Mouse (Mus musculus) kidney, embryonic 15.5 days (tissue): ENCODE measurements around the gene Gpr68. TPM values are rescaled to one million over a fixed set of nuclear protein-coding genes. Genes with fewer than 3 reads are reported as not detected.

ENCODE experiments used
- ATAC-seq: fragments of 200-750 bp; cut with Nextera tagmentation; replicated peaks from 2 replicates; pipeline ENCODE4 v1.8.0; 2017; ENCODE audit warnings: moderate TSS enrichment; ENCODE audit not compliant: low FRiP score
- H3K27ac ChIP-seq: fragments of 300-500 bp; sonication (generic); 2 replicates; pipeline ENCODE4 v1.5.1; 2015; ENCODE audit warnings: mild to moderate bottlenecking, inconsistent platforms
- H3K27me3 ChIP-seq: fragments of 300-500 bp; sonication (generic); 2 replicates; pipeline ENCODE4 v1.6.1; 2015; ENCODE audit warnings: inconsistent platforms
- H3K36me3 ChIP-seq: fragments of 300-500 bp; sonication (generic); 2 replicates; pipeline ENCODE4 v1.6.1; 2015; ENCODE audit warnings: inconsistent platforms
- H3K4me1 ChIP-seq: fragments of 300-500 bp; sonication (generic); 2 replicates; pipeline ENCODE4 v1.6.1; 2015; ENCODE audit warnings: inconsistent platforms
- H3K4me2 ChIP-seq: fragments of 300-500 bp; sonication (generic); 2 replicates; pipeline ENCODE4 v1.6.1; 2015; ENCODE audit warnings: moderate library complexity, mild to moderate bottlenecking, inconsistent platforms
- H3K4me3 ChIP-seq: fragments of 300-500 bp; sonication (generic); replicated peaks from 2 replicates; pipeline ENCODE4 v1.5.1; 2015; ENCODE audit warnings: mild to moderate bottlenecking, inconsistent platforms
- H3K9ac ChIP-seq: fragments of 300-500 bp; sonication (generic); 2 replicates; pipeline ENCODE4 v1.6.1; 2015; ENCODE audit warnings: mild to moderate bottlenecking, inconsistent platforms
- H3K9me3 ChIP-seq: fragments of 300-500 bp; sonication (generic); replicated peaks from 2 replicates; pipeline ENCODE4 v1.6.1; 2016; ENCODE audit warnings: inconsistent platforms
- WGBS: fragments of 180-500 bp; shearing (Covaris S2); methylation state at CpG from one replicate; pipeline ENCODE4 v1.1.7; 2015; ENCODE audit warnings: mixed read lengths; 5-methylcytosine and 5-hydroxymethylcytosine counted together
- polyA plus RNA-seq: library from polyadenylated mRNA; unstranded; fragments of >200 nt; fragmentation: Nextera tagmentation; extraction: Ambion mirVana; gene quantifications from 2 replicates; pipeline ENCODE4 v1.2.1, GENCODE M21; 2015

The Gpr68 gene
- polyA plus RNA-seq, 1 experiment from 2014 or later = 0.51 TPM

DNA sequence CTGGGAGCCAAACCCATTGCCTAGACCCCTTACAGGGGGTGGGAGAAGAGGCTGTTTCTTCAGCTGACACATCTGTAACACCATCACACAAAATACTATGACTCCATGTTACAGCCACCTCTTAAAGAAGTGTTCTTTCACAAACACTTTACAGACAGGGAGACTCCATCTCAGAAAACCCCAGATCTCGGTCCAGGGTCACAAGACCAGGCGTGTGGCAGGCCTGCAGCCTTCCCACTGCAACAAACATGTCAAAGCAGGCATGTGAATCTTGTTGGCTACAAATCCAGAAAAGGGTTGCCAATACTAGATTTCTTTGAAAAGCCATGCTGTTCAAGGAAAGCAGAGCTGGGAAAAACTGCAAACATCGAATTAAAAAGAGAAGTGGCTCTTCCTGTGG lies 33.4 kb upstream of the Gpr68 start:
- no peaks in the 10 kb centered on the region for H3K9me3 ChIP-seq
- no peak overlapping the region for H3K4me2 ChIP-seq
- H3K27me3 ChIP-seq = no peaks in the 10 kb centered on the region
- 86% methylated on average over 3 of the region's 3 CpGs for WGBS
- H3K4me3 ChIP-seq = no peak overlapping the region
- peaks cover 13% of the 10 kb centered on the region; the same call in 1 of the 2 replicates for H3K4me1 ChIP-seq
- no peak for ATAC-seq
- H3K36me3 ChIP-seq = peaks cover 80% of the 10 kb centered on the region
- H3K27ac ChIP-seq = no peak overlapping the region
- no peak overlapping the region for H3K9ac ChIP-seq

DNA sequence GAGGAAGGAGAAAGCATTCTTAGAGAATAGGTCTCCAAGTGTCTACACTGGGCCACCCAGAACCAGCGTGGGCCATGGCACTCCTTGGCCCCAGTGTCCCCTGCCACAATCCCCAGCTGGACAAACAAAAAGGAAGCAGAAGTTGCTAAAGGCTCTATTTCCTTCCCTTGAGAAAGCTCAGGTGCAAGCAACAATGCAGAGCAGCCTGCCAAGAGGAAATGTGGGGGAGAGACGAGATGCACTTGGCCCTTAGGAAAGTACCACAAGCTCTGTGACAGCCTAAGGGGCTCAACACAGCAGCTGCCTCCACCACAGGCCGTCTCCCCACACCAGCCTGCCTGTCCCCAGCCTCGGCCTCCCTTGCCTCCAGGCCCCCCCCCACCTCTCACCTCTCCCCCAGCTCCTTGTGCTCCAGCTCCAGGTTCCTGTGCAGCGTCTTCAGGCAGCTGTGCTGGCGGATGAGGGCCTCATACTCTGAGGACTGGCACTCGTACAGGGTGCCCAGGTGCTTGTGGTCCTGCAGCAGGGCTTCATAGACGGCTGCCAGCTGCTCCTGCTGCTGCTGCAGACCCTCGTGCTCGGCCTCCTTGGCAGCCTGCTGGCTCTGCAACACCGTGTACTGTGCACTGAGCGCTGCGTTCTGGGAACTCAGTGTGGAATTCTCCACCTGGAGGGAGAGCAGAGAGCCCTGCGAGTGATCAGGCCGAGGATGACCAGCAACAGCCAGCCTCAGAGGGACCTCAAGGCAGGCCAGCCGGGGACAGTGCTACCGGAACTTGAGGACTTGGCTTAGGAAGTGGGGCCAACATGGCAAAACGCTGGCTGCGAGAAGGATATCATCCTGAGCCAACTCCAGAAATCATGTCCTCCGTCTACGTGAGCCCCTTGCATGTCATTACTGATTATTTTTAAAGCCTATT lies 29.7 kb upstream of the Gpr68 start:
- ATAC-seq = peak; percentile 47
- H3K4me1 ChIP-seq = peaks cover 13% of the 10 kb centered on the region; the same call in 1 of the 2 replicates
- WGBS = 54% methylated on average over 21 of the region's 21 CpGs
- H3K9me3 ChIP-seq = no peaks in the 10 kb centered on the region
- no peaks in the 10 kb centered on the region for H3K27me3 ChIP-seq
- no peak overlapping the region for H3K4me3 ChIP-seq
- H3K27ac ChIP-seq = peak overlapping the region; percentile 80
- peaks cover 79% of the 10 kb centered on the region for H3K36me3 ChIP-seq
- no peak overlapping the region for H3K4me2 ChIP-seq
- no peak overlapping the region for H3K9ac ChIP-seq

DNA sequence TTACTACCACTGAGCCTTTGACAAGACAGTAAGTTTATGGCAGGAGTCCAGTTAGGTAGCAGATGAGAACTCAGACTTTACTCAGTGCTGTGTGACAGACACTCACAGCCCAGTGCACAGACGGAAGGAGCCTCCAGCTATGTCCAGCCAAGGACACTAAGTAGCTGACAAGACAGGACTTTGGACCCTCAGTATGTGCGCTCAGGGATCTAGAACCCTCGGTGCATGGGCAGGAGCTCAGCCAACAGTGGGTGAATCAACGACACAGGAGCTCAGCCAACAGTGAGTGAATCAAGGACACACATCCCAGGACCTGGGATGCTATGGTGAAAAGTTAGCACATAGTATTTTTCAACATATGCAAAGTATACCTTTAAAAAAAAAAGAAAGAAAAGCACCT lies 28.7 kb upstream of the Gpr68 start:
- Histone ChIP-seq H3K4me1 (peaks cover 13% of the 10 kb centered on the region; the same call in 1 of the 2 replicates), H3K9ac (no peak overlapping the region), H3K27me3 (no peaks in the 10 kb centered on the region), H3K4me2 (no peak overlapping the region), H3K27ac (peak overlapping the region; percentile 80), H3K4me3 (no peak overlapping the region), H3K36me3 (peaks cover 81% of the 10 kb centered on the region), H3K9me3 (no peaks in the 10 kb centered on the region)
- ATAC-seq = 0 out of 2 replicates have a peak, but pooled peaks have one; percentile 7
- WGBS = 78% methylated on average over 4 of the region's 4 CpGs

DNA sequence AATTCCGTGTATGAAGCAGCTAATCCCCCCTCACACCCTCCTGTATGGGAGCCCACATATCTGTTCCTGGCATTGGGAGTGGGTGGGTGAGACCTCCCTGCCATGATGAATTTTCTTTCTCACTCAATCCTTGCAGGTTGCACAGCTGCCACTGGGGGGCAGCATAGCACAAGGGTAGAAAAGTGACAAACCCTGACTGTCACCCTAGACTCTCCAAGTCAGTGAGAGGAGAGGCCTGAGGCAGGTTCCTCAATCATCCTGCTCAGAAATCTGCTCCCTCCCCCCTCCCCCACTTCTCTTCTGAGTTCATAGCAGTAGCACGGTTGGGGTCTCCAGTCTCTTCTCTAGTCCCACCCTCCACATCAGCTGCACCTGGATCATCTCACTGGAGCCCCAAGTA lies 28.1 kb upstream of the Gpr68 start:
- no peaks in the 10 kb centered on the region for H3K27me3 ChIP-seq
- H3K4me3 ChIP-seq = no peak overlapping the region
- no peak overlapping the region for H3K27ac ChIP-seq
- H3K9ac ChIP-seq = no peak overlapping the region
- ATAC-seq = 0 out of 2 replicates have a peak, but pooled peaks have one; percentile 13
- H3K4me1 ChIP-seq = peaks cover 13% of the 10 kb centered on the region; the same call in 1 of the 2 replicates
- H3K36me3 ChIP-seq = peaks cover 81% of the 10 kb centered on the region
- H3K9me3 ChIP-seq = no peaks in the 10 kb centered on the region
- H3K4me2 ChIP-seq = no peak overlapping the region
- WGBS = 30% methylated on average over 2 of the region's 2 CpGs

DNA sequence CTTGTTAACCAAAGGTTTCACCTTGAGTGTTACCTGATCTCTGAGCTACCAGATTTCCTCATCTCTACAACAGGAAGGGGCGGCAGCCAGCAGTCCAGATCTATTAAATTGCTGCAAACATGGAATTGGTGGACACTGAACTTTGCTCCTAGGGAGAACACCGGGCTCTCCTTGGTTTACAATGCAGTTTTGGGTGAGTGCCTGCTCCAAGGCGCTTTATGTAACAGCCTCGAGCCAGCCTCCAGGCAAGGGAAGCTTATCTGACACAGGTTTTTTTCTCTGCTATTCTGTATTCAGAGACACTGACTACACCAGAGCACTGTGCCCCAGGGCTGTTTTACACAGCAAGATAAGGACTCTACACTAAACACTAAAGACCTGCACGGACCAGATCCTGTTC lies 26.8 kb upstream of the Gpr68 start:
- peaks cover 13% of the 10 kb centered on the region; the same call in 1 of the 2 replicates for H3K4me1 ChIP-seq
- 83% methylated on average over 5 of the region's 5 CpGs for WGBS
- no peak overlapping the region for H3K27ac ChIP-seq
- ATAC-seq = no peak
- H3K4me2 ChIP-seq = no peak overlapping the region
- H3K9me3 ChIP-seq = no peaks in the 10 kb centered on the region
- no peak overlapping the region for H3K4me3 ChIP-seq
- no peak overlapping the region for H3K9ac ChIP-seq
- H3K36me3 ChIP-seq = peaks cover 80% of the 10 kb centered on the region
- H3K27me3 ChIP-seq = no peaks in the 10 kb centered on the region

DNA sequence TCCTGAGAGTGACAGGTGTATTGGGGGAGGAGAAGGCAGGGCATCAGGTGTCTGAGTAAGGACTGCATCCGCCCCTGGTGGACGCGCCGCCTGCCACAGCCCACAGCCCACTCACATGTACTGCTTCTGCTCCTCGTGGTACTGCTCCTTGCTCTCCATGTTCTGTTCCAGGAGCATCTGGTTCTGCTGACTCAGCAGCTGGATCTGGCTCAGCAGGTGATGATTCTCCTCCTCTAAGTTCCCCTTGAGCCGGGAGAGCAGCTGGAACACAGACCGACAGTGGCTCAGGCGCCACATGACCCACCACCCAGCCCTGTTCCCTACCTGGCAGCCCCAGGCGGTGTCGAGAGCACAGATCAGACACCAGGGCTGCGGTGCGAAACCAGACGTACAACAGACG lies 23.7 kb upstream of the Gpr68 start:
- no peaks in the 10 kb centered on the region for H3K27me3 ChIP-seq
- WGBS = 94% methylated on average over 14 of the region's 14 CpGs
- no peaks in the 10 kb centered on the region for H3K4me1 ChIP-seq
- peaks cover 86% of the 10 kb centered on the region for H3K36me3 ChIP-seq
- no peak overlapping the region for H3K4me2 ChIP-seq
- no peak overlapping the region for H3K27ac ChIP-seq
- H3K9me3 ChIP-seq = no peaks in the 10 kb centered on the region
- no peak for ATAC-seq
- H3K4me3 ChIP-seq = no peak overlapping the region
- H3K9ac ChIP-seq = no peak overlapping the region

DNA sequence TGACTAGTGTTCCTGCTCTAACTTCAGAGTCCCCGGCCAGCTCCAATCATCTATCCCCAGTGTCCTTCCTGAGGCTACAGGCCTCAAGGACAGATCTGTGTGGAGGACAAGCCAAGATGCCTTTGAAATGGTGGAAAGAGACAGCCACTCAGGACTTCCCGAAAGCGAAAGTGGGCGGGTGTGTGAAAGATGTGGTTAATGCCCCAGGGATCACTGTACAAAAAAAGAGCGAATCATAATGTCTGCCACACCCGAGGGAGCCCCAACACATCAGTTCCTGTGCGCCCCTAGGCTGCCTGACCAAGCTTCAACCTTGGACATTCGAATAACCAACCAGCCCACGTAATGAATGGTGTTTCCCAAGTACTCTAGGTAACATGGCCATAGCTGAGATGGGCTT lies 20.3 kb upstream of the Gpr68 start:
- H3K27me3 ChIP-seq = no peaks in the 10 kb centered on the region
- ATAC-seq = no peak
- H3K4me3 ChIP-seq = no peak overlapping the region
- no peaks in the 10 kb centered on the region for H3K4me1 ChIP-seq
- no peak overlapping the region for H3K4me2 ChIP-seq
- H3K36me3 ChIP-seq = peaks cover 83% of the 10 kb centered on the region
- no peak overlapping the region for H3K9ac ChIP-seq
- 92% methylated on average over 9 of the region's 9 CpGs for WGBS
- H3K9me3 ChIP-seq = no peaks in the 10 kb centered on the region
- no peak overlapping the region for H3K27ac ChIP-seq

DNA sequence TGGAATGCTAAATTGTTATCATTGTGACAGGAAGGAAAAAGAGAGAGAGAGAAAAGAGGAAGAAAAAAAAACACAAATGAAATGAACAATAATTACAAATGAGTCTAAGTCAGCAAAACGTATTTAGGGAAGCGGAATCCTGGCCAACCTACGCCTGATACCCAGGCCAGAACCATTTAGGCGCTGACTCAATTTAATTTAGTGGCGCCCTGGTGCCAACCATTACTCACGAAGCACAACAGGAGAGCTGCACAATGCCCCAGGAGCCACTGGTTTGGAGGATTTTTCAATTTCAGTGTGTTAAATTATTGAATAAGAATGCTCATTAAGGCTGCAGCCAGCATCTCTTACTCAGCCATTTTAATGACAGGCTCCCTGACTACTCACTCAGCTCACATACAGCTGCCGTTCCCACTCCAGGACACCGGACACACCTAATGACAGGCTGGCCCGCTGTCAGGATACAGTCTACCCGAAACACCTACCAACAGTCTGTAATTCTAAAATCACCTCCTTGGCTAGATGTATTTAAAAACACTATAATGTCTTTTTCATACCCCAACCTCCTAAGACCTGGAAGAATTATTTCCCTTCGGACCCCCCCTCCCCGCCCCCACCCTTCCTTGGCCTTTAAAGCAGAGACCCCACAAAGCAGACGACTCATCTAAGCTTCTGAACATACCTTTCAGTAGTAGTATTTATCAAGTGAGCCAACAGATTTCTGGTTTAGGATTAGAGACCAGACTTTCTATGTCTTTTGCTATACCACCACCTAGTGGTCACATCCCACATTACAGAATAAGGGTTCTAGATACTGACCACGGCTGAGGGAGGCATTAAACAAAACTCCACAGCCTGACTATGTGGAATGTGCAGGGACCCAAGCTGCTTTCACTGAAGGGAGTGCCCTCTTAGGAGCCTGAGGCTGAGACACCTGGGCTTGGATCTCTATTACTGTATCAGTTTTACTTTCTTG lies 17.9 kb upstream of the Gpr68 start:
- H3K9ac ChIP-seq = no peak overlapping the region
- H3K4me2 ChIP-seq = no peak overlapping the region
- H3K4me3 ChIP-seq = no peak overlapping the region
- no peaks in the 10 kb centered on the region for H3K4me1 ChIP-seq
- H3K27me3 ChIP-seq = no peaks in the 10 kb centered on the region
- peaks cover 84% of the 10 kb centered on the region for H3K36me3 ChIP-seq
- 0 out of 2 replicates have a peak, but pooled peaks have one; percentile 57 for ATAC-seq
- no peak overlapping the region for H3K27ac ChIP-seq
- 70% methylated on average over 14 of the region's 14 CpGs for WGBS
- no peaks in the 10 kb centered on the region for H3K9me3 ChIP-seq

DNA sequence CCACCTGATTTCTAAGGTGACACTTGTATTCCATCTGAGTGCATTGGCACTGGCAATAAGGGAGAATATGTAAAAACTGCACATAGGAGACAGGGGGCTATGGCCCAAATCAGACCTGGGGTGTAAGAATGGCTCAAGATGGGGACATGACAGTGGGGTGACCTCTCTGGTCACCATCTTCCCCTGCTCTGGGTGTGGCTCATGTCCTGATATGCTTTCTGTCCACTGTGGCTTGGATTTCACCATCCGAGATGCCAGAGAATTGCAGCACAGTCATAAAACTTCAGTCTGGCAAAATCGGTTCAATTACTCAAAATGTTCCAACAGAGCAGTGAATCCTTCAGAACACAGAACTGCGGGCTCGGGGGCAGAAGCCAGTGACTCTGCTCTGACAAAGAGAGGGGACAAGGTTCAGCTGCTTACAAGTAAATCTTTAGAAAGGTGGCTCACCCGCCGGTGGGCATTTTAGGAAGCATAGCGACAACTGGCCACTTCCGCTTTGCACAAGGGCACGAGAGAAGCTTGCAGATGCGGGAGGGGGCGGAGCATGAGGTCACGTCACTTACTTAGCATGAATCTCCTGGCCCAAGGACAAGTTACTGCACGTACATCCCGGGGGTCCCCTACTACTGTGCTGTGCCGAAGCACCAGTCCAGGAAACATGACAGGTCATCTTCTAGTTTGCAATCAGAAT lies 16.8 kb upstream of the Gpr68 start:
- no peaks in the 10 kb centered on the region for H3K27me3 ChIP-seq
- 73% methylated on average over 15 of the region's 15 CpGs for WGBS
- no peak for ATAC-seq

DNA sequence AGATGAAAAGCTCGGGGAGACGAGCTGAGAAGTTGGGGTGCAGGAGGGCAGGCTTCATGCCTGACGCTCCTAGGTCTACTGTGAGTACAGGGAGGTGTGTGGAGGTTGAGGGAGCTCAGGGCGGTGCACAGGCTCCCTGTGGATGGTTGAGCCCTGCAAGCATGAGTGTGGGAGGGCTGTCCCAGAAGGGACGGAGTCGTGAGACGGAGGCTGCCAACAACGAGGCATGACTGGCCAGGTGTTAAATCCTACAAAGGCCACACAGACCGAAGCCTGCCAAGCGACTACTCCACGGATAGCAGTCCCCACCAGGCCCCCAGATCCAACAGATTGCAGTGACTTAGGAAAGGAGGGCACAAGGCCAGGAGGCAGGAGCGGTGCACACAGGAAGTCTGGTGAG lies 2.7 kb upstream of the Gpr68 start:
- Histone ChIP-seq H3K9ac (no peak overlapping the region), H3K4me1 (peaks cover 11% of the 10 kb centered on the region), H3K36me3 (peaks cover 32% of the 10 kb centered on the region), H3K27ac (no peak overlapping the region), H3K4me3 (no peak overlapping the region), H3K4me2 (no peak overlapping the region), H3K9me3 (no peaks in the 10 kb centered on the region), H3K27me3 (peaks cover 19% of the 10 kb centered on the region)
- 60% methylated on average over 12 of the region's 12 CpGs for WGBS
- no peak for ATAC-seq

More for the DNA sequence above, 16.8 kb upstream of the Gpr68 start:
- Histone ChIP-seq H3K9ac (no peak overlapping the region), H3K4me2 (no peak overlapping the region), H3K4me3 (no peak overlapping the region), H3K36me3 (peaks cover 84% of the 10 kb centered on the region), H3K4me1 (no peaks in the 10 kb centered on the region), H3K27ac (no peak overlapping the region), H3K9me3 (no peaks in the 10 kb centered on the region)

DNA sequence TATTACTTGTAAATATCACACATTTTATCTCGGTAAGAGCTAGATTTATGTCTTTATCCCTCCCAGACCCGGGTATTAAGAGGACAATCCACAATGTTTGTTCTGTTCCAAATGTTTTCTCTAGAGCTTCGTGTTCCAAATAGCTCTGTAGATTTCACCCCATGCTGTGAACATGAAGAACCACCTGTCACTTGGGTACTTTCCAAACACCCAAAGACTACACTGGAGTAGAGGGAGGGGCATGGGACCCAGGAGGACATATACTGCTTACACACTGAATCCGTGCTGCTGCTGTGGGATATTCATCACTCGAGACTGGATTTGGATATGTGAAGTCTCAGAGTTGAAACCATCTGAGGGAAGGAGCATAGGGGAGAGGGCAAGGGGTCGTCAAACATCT lies 1.8 kb upstream of the Gpr68 start:
- Histone ChIP-seq H3K9me3 (no peaks in the 10 kb centered on the region), H3K9ac (no peak overlapping the region), H3K4me2 (no peak overlapping the region), H3K27ac (no peak overlapping the region), H3K4me1 (peaks cover 11% of the 10 kb centered on the region), H3K36me3 (peaks cover 29% of the 10 kb centered on the region), H3K4me3 (no peak overlapping the region), H3K27me3 (peaks cover 19% of the 10 kb centered on the region)
- no peak for ATAC-seq
- WGBS = 59% methylated on average over 6 of the region's 6 CpGs
